Mouse (Mus musculus) forebrain, embryonic 12.5 days (tissue): Measurements from ENCODE around the gene Trpm5. TPM values are rescaled to one million over a fixed set of nuclear protein-coding genes. Genes with fewer than 3 reads are reported as not detected.

Experiments used
- ATAC-seq: fragments of 200-750 bp; cut with Nextera tagmentation; 2 replicates; pipeline ENCODE4 v1.8.0; 2017; ENCODE audit warnings: moderate TSS enrichment; ENCODE audit not compliant: low FRiP score
- H3K27ac ChIP-seq: fragments of 300-500 bp; sonication (generic); 2 replicates; pipeline ENCODE4 v1.5.1; 2016; ENCODE audit warnings: mild to moderate bottlenecking
- H3K27me3 ChIP-seq: fragments of 300-500 bp; sonication (generic); 2 replicates; pipeline ENCODE4 v1.6.1; 2016; ENCODE audit warnings: mild to moderate bottlenecking
- H3K36me3 ChIP-seq: fragments of 300-500 bp; sonication (generic); replicated peaks from 2 replicates; pipeline ENCODE4 v1.6.1; 2016; ENCODE audit warnings: mild to moderate bottlenecking
- H3K4me1 ChIP-seq: fragments of 300-500 bp; sonication (generic); 2 replicates; pipeline ENCODE4 v1.6.1; 2016
- H3K4me2 ChIP-seq: fragments of 300-500 bp; sonication (generic); 2 replicates; pipeline ENCODE4 v1.6.1; 2016; ENCODE audit warnings: mild to moderate bottlenecking, moderate library complexity
- H3K4me3 ChIP-seq: fragments of 300-500 bp; sonication (generic); replicated peaks from 2 replicates; pipeline ENCODE4 v1.5.1; 2016; ENCODE audit warnings: mild to moderate bottlenecking
- H3K9ac ChIP-seq: fragments of 300-500 bp; sonication (generic); 2 replicates; pipeline ENCODE4 v1.6.1; 2016; ENCODE audit warnings: mild to moderate bottlenecking
- H3K9me3 ChIP-seq: fragments of 300-500 bp; sonication (generic); 2 replicates; pipeline ENCODE4 v1.6.1; 2016
- WGBS: fragments of 180-500 bp; shearing (Covaris S2); methylation state at CpG from one replicate; pipeline ENCODE4 v1.1.7; 2016; 5-methylcytosine and 5-hydroxymethylcytosine counted together
- polyA plus RNA-seq: library from polyadenylated mRNA; unstranded; fragments of >200 nt; fragmentation: Nextera tagmentation; extraction: Ambion mirVana; gene quantifications from 2 replicates; pipeline ENCODE4 v1.2.1, GENCODE M21; 2016

Gene Trpm5
- polyA plus RNA-seq, 1 experiment from 2014 or later: 1.1 TPM

DNA sequence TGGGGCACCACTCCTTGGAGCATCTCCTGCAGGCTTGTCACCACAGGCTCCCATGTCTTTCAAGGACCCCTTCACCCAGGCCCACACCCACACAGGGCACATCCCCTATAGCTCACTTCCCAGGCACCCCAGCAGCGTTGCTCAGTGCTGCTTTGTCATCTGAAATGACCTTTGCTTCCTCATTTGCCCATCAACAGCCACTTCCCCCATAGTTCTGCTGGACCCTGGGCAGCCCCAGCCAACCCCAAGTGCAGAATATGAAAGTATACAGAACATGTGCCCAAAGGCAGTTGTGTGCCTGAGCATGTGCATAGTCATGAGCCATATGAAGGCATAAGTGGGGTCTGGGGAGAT, 1.1 kb upstream of the Trpm5 start:
- Histone ChIP-seq H3K4me2 (no peak overlapping the region), H3K36me3 (no peaks in the 10 kb centered on the region), H3K27me3 (peaks cover 7% of the 10 kb centered on the region; the same call in 1 of the 2 replicates), H3K27ac (no peak overlapping the region), H3K9me3 (no peaks in the 10 kb centered on the region), H3K4me1 (no peaks in the 10 kb centered on the region; the same call in 1 of the 2 replicates), H3K9ac (no peak overlapping the region), H3K4me3 (no peak overlapping the region)
- ATAC-seq: no peak
- 56% methylated on average over 1 of the region's 1 CpGs for WGBS

DNA sequence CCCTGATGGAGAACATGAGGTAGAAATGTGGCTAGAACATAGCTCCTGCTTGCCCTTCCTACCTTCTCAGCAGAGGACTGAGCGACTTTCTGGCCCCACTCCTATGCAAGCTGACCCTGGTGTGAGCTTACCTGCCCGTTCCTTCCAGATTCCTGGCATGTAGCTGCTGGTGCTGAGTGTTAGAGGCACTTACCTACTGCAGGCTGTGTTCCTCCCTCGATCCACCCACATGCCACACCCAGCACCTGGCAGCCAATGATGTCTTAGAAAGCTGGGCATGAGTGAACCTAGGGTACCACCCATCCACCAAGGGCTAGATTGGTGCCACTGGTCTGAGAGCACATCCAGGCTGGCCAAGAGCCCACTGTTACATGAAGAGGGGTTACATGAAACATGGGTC, 595 bp downstream of the Trpm5 start:
- H3K4me2 ChIP-seq: no peak overlapping the region
- no peak overlapping the region for H3K4me3 ChIP-seq
- H3K4me1 ChIP-seq: no peaks in the 10 kb centered on the region
- no peaks in the 10 kb centered on the region for H3K9me3 ChIP-seq
- 75% methylated on average over 3 of the region's 3 CpGs for WGBS
- H3K9ac ChIP-seq: no peak overlapping the region
- no peaks in the 10 kb centered on the region for H3K36me3 ChIP-seq
- ATAC-seq: no peak
- H3K27ac ChIP-seq: no peak overlapping the region
- peaks cover 3% of the 10 kb centered on the region; the same call in 1 of the 2 replicates for H3K27me3 ChIP-seq

DNA sequence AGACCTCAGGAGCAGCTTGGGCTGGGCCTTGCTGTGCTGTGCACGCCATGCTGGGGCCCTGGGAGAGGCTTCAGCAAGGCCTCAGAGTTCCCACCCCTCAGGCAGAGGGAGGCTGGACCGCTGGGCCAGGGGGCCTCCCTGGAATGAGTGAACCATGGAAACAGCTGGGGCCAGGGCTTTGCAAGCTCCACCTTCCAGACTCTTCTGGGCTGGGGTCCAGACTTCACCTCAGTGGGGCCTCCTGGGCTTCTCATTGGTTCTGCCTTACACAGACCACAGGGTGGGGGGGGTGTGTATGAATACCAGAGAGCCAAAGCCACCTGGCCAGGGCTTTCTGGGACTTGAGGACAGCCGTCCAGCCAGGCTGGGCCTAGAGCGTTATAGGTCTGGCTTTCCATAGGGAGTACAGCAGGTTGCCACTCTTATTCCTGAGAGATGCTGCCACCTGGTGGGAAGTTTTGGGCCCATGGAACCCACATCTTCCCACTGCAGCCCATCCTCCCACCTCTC, 7.3 kb downstream of the Trpm5 start:
- no peak overlapping the region for H3K4me2 ChIP-seq
- peaks cover 14% of the 10 kb centered on the region; the same call in 1 of the 2 replicates for H3K27me3 ChIP-seq
- no peak overlapping the region for H3K4me3 ChIP-seq
- peak; percentile 55; the same call in 1 of the 2 replicates for ATAC-seq
- WGBS: 54% methylated on average over 4 of the region's 4 CpGs
- no peaks in the 10 kb centered on the region for H3K36me3 ChIP-seq
- no peaks in the 10 kb centered on the region for H3K4me1 ChIP-seq
- H3K9ac ChIP-seq: no peak overlapping the region
- H3K27ac ChIP-seq: no peak overlapping the region
- no peaks in the 10 kb centered on the region for H3K9me3 ChIP-seq

DNA sequence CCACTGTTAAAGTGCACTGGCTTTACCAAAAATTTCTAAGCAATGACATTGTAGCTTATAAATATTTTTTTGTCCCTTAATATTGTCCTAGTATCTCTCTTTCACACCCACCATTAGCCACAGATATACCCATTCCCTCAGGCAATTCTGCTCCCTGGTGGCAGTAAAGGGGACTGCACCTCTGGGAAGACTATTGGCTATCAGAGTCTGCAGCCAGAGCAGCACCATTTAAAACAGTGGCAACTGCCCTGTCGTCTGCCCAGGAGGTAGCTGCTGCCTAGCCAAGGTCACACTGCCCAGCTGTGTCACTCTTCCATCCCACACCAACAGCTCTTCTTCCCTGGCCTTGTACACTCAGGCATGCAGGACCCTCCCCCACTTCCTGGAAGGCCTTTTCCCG, 8.1 kb downstream of the Trpm5 start:
- H3K9me3 ChIP-seq: no peaks in the 10 kb centered on the region
- no peak for ATAC-seq
- H3K9ac ChIP-seq: no peak overlapping the region
- no peaks in the 10 kb centered on the region for H3K36me3 ChIP-seq
- H3K27ac ChIP-seq: no peak overlapping the region
- H3K27me3 ChIP-seq: peaks cover 14% of the 10 kb centered on the region; the same call in 1 of the 2 replicates
- WGBS: 47% methylated on average over 2 of the region's 2 CpGs
- H3K4me2 ChIP-seq: no peak overlapping the region
- H3K4me3 ChIP-seq: no peak overlapping the region
- H3K4me1 ChIP-seq: no peaks in the 10 kb centered on the region

DNA sequence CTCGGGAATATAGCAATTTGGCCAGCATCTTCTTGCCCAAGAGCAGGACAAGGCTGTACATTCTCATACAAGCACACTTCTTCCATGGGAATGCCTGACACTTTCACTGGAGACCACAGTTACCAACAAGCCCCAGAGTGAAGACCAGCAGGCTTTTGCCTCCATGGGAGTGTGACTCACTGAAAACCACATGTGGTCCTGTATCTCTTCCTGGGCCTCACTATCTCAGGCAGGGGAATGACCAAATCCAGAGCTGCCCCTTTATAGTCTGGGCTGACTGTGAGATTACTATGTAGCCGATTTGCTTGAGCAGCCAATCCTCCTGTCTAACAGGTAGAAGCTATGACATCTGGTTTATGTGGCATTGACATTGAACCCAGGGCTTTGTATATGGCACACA, 10.7 kb downstream of the Trpm5 start:
- H3K4me2 ChIP-seq: no peak overlapping the region
- no peak for ATAC-seq
- no peak overlapping the region for H3K27ac ChIP-seq
- H3K4me3 ChIP-seq: no peak overlapping the region
- H3K4me1 ChIP-seq: no peaks in the 10 kb centered on the region
- H3K27me3 ChIP-seq: peaks cover 13% of the 10 kb centered on the region; the same call in 1 of the 2 replicates
- no peaks in the 10 kb centered on the region for H3K36me3 ChIP-seq
- no peaks in the 10 kb centered on the region for H3K9me3 ChIP-seq
- WGBS: 72% methylated on average over 2 of the region's 2 CpGs
- H3K9ac ChIP-seq: no peak overlapping the region

DNA sequence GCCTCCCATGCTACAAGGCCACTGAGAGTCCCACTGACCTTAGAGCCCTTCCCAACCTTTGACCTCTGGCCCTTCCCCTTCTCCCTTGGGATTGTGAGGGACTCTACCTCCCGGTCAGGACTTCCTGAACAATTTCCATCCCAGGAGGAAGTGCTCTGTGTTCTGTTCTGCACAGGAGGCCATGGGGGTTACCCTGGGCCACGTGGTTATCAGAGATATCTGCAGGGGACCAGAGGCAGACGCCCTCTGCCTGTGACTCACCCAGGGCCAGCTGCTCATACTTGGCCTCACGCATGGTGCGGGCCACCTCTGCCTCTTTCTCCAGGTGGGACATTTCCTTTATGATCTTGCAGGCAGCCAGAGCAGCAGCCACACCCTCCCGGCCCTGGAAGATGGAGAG, 12.4 kb downstream of the Trpm5 start:
- WGBS: 78% methylated on average over 6 of the region's 6 CpGs
- H3K9ac ChIP-seq: no peak overlapping the region
- H3K27ac ChIP-seq: no peak overlapping the region

DNA sequence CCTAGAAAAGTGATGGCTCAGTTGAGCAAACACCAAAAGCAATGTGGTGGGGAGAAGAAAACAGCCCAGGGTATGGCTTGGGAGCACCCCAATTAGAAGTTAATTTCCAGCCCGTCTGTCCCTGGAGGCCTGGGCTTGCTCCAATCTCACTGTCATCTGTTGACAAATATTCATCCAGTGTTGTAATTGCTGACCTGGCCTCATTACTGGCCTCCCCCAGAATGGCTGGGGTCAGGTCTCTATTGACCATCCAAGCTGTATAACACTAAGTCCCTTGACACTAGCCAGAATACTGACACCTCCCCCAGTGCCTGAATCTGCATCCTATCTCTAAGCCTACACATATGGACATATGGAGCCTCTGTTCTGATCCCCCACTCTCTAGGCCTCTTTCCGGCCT, 17.1 kb downstream of the Trpm5 start:
- peaks cover 3% of the 10 kb centered on the region; the same call in 1 of the 2 replicates for H3K27me3 ChIP-seq
- no peaks in the 10 kb centered on the region for H3K4me1 ChIP-seq
- ATAC-seq: no peak
- no peak overlapping the region for H3K9ac ChIP-seq
- H3K9me3 ChIP-seq: no peaks in the 10 kb centered on the region
- H3K36me3 ChIP-seq: no peaks in the 10 kb centered on the region
- no peak overlapping the region for H3K4me3 ChIP-seq
- H3K4me2 ChIP-seq: no peak overlapping the region
- H3K27ac ChIP-seq: no peak overlapping the region
- 96% methylated on average over 2 of the region's 2 CpGs for WGBS

More for the DNA sequence above, 12.4 kb downstream of the Trpm5 start:
- no peak overlapping the region for H3K4me3 ChIP-seq
- no peak overlapping the region for H3K4me2 ChIP-seq
- no peaks in the 10 kb centered on the region for H3K36me3 ChIP-seq
- H3K9me3 ChIP-seq: no peaks in the 10 kb centered on the region
- H3K27me3 ChIP-seq: peaks cover 13% of the 10 kb centered on the region; the same call in 1 of the 2 replicates
- no peak for ATAC-seq
- no peaks in the 10 kb centered on the region for H3K4me1 ChIP-seq

DNA sequence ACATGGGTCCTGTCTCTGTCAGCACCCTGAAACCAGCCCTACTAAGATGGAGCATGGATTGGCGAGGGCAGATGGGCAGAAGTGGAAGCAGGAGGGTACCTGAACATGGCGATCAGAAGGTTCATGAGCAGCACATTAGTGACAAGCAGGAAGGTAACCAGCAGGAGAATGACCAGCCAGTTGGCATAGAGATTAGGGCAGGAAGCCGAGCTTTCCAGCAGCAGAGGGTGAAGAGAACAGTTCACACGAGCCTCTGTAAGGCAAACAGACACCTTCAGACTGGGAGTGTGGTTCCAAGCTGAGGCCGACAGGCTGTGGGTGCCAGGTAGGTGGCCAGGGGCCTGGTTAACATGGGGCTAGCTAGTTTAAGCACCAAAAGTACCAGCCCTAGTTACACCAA, 19.0 kb downstream of the Trpm5 start:
- Histone ChIP-seq H3K9me3 (no peaks in the 10 kb centered on the region), H3K27me3 (no peaks in the 10 kb centered on the region), H3K36me3 (no peaks in the 10 kb centered on the region; the same call in 1 of the 2 replicates), H3K4me3 (no peak overlapping the region), H3K9ac (no peak overlapping the region), H3K4me1 (peaks cover 9% of the 10 kb centered on the region), H3K27ac (no peak overlapping the region), H3K4me2 (no peak overlapping the region)
- ATAC-seq: no peak
- WGBS: 79% methylated on average over 5 of the region's 5 CpGs

DNA sequence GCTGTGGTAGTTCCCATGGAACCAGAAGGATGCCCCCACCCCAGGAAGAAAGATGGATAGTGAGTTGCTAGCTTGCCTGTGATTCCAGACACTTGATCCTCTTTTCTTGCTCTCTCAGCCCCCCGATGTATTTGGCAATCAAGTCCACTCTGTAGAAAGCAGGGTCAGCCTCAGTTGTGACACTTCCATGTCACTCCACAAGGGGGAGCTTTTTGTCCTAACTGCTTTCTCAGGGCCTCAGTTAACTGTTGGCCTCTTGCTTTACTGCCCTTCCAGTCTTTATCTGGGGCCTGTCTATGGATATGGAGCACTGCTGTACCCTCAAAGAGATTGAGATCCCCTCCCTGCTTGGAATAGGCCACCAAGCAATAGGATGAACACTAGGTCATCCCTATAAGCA, 21.4 kb downstream of the Trpm5 start:
- H3K4me3 ChIP-seq: no peak overlapping the region
- peaks cover 20% of the 10 kb centered on the region for H3K4me1 ChIP-seq
- H3K9me3 ChIP-seq: no peaks in the 10 kb centered on the region
- no peaks in the 10 kb centered on the region for H3K27me3 ChIP-seq
- no peak overlapping the region for H3K27ac ChIP-seq
- no peak overlapping the region for H3K9ac ChIP-seq
- no peak overlapping the region for H3K4me2 ChIP-seq
- 71% methylated on average over 1 of the region's 1 CpGs for WGBS
- no peak for ATAC-seq
- no peaks in the 10 kb centered on the region; the same call in 1 of the 2 replicates for H3K36me3 ChIP-seq

DNA sequence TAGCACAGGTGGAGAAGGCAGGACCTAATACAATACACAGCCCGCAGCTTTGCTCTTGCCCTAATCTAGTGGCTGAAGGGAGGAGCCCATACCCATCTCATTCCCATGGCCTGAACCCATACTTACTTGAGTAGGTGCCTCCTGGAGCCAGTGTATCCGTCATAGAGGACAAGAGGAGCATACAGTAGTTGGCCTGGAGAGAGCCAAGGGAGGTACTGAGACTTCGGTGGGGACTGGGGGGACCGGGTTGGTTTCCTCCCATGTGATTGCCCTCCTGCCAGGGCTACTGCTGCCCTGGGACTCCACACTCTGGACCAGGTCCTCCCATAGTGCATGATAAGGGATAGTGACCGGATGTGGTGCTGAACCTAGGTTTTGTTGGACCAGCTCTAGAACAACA, 21.8 kb downstream of the Trpm5 start:
- no peak overlapping the region for H3K9ac ChIP-seq
- no peak for ATAC-seq
- no peak overlapping the region for H3K4me3 ChIP-seq
- H3K36me3 ChIP-seq: peaks cover 4% of the 10 kb centered on the region
- H3K27me3 ChIP-seq: no peaks in the 10 kb centered on the region
- H3K27ac ChIP-seq: no peak overlapping the region
- H3K4me2 ChIP-seq: no peak overlapping the region
- no peaks in the 10 kb centered on the region for H3K9me3 ChIP-seq
- 78% methylated on average over 5 of the region's 5 CpGs for WGBS
- peaks cover 25% of the 10 kb centered on the region for H3K4me1 ChIP-seq

DNA sequence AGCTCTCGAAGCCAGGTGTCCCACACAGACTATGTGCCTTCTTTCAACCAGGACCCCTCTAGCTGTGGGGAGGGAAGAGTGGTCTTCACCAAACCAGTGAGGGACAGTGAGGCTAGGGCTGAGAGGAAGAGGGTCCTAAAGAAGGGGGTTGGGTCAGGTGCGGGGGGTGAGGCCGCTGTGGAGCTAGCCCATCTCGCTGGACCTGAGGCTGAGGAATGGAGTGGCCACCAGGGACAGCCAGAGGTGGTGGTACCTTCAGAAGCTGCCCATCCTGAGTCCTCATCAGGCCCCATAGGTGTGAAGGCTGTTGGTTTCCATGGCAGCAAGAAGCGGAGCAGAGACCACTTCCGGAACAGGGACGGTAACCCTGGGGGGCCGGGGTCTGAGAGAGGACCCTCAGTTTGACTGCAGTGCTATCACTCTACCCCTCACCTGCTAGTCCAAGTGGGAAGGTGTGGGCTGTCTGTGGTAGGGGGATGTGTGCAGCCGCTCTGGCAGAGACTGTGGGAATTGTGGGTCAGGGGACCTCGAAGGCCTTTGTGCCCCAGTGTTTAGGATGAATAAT, 23.9 kb downstream of the Trpm5 start:
- 92% methylated on average over 10 of the region's 10 CpGs for WGBS
- peak overlapping the region; percentile 92 for H3K9ac ChIP-seq
- no peaks in the 10 kb centered on the region for H3K27me3 ChIP-seq
- peaks cover 22% of the 10 kb centered on the region for H3K36me3 ChIP-seq
- ATAC-seq: no peak
- H3K4me1 ChIP-seq: peaks cover 27% of the 10 kb centered on the region
- H3K27ac ChIP-seq: no peak overlapping the region
- peak overlapping the region; percentile 86 for H3K4me3 ChIP-seq
- no peaks in the 10 kb centered on the region for H3K9me3 ChIP-seq
- H3K4me2 ChIP-seq: peak overlapping the region; percentile 99

DNA sequence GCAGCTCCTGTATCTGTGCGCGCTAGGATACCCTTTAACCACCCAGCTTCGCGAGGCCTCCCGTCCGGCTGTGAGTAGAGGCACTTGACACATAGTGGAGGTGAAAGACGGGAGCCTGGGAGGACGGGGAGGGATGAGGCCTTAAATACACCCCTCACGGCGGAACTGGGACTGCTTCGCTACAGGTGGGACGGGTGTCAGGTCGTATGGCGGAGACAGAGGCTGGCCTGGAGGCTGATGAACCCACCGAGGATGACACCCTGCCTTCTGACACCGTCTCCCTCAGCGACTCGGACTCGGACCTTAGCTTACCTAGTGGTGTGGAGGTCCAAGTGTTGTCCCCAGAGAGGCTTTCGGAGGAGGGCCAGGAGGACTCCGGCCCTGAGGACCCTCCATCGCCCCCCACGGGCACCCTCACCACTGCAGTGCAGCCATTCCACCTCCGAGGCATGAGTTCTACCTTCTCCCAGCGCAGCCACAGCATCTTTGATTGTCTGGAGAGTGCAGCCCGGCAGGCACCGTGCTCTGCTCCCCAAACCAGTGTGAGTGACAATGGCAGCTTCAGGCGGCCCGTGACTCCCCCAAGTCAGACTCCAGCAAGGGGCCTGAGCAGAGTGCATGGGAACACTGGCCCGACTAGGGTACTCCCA, 24.6 kb downstream of the Trpm5 start:
- Histone ChIP-seq H3K4me2 (peak overlapping the region; percentile 99), H3K9ac (peak overlapping the region; percentile 92), H3K36me3 (peaks cover 30% of the 10 kb centered on the region), H3K4me1 (peaks cover 27% of the 10 kb centered on the region), H3K27me3 (no peaks in the 10 kb centered on the region), H3K9me3 (no peaks in the 10 kb centered on the region), H3K27ac (peak overlapping the region; percentile 94), H3K4me3 (peak overlapping the region; percentile 86)
- no peak for ATAC-seq
- 11% methylated on average over 30 of the region's 30 CpGs for WGBS
